Mouse (Mus musculus) gastrocnemius, adult 8-10 months (tissue): ENCODE data around the gene E130114P18Rik. TPM values are rescaled to one million over a fixed set of nuclear protein-coding genes. Genes with fewer than 3 reads are reported as not detected.

Experiments used
- DNase-seq, 2 experiments: peaks; one replicate each; pipeline ENCODE4 v3.0.0; 2022; ENCODE audit warnings: low spot score in 2 of 2
- total RNA-seq, 4 experiments: library from RNA; stranded (reverse); gene quantifications; 2 replicates each; pipeline ENCODE4 v1.2.4; 2022

E130114P18Rik gene
- total RNA-seq, 4 experiments from 2014 or later, result not detected

- no peak for DNase-seq
These were observed 685 bp downstream of the E130114P18Rik start for GRCm38 (mm10) chr4:97777081-97777705.

GRCm38 (mm10) chr4:97776388-97777080 is 1.3 kb downstream of the E130114P18Rik start:
- DNase-seq, result no peak

DNA sequence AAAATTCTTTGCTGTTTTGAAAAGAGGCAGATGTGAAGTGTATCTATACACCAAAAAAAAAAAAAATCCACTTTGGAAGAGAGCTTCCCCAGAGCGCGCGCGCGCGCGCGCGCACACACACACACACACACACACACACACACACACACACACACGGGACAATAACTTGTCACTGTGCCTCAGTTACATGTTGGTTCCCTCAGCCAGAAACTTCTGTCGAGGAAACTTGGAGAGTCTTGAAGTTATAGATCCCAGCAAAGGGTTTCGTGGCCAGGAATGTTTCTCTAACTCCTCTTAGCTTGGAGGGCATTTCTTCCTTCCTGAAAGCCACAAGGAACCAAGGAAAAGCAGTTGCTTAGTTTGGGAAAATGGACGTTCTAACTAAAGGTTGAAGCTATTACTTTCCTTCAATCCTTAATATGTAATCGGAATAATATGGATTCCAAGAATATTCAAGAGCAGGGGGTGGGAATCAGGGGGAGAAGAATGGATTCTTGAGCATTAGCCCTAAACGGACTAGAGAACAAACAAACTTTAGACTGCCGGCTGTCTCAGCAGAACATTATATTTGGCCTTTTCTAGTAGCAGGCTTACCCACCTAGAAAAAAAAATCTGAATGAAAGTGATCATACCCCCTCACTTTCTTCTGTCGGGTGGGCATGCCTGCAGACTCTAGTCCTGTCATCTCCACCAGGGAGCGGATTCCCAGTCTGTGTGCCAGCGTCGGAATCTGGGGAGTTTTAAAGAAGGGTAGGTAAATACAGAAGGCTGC is 2.2 kb downstream of the E130114P18Rik start:
- DNase-seq, result no peak

GRCm38 (mm10) chr4:97775059-97775458 is 2.8 kb downstream of the E130114P18Rik start:
- peak; percentile 69 to 77 for DNase-seq

DNA sequence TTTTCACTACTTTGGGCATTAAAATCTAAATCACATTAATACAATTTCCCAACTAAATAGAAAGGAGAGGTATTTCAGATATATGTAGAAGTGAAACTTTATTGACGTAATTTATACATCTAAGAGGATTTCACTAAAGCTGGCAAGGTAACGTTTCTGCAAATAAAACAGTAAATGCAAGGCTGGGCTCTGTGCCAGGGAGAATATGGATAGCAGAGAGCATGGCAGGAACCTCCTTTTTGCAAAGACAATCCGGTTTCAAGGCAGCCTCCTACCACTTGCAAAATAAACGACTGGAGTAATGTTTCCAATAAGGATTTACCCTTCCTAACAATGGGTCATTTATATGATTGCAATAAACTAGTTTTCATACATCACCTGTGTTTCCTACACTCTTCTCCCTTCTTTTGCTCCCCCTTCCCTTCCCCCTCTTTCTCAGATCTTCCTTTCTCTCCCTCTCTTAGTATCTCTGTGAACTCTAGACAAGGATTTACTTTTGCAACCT is 3.4 kb downstream of the E130114P18Rik start:
- DNase-seq, result no peak

DNA sequence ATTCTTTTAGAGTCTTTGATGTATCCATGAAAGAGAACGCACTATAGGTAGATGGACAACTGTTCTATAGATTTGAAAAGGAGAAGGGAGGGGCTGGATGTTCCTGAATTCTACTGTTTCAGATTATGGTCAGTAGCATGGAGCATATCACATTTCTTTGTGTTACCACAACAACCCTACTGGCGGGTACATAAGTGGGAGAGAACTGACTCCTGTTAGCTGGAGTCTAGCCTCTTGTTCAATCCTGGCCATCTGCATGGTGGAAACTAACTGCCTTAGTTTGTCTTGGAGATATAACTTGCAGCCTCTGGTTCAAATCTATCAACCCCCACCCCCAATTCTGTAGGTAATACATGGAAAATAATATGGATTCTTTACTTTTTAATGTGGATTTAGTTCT is 4.1 kb downstream of the E130114P18Rik start:
- no peak for DNase-seq

- DNase-seq, result peak; percentile 83 to 87
These were observed 4.7 kb downstream of the E130114P18Rik start for GRCm38 (mm10) chr4:97773110-97773593.

DNA sequence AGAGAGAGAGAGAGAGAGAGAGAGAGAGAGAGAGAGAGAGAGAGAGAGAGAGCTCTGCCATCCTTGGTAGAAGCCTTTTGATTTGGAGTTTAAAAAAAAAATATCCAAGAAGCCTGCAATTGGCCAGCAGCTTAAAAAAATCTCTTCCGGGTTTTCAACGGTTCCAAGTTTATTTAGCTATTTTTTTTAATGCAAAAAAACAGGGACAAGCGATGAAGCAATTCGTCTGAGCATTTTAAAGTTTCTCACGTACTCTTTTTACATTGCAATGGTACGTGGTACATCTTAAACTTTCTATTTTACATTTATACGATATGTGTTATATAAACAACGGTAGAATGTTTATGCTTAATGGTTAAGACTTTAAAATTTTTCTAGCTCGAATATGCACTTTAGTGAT is 5.2 kb downstream of the E130114P18Rik start, which contains the start of gene Nfia:
TSS of gene Nfia (plus strand) at position 94 of the 400 bp plus-strand sequence.
- no peak for DNase-seq

DNA sequence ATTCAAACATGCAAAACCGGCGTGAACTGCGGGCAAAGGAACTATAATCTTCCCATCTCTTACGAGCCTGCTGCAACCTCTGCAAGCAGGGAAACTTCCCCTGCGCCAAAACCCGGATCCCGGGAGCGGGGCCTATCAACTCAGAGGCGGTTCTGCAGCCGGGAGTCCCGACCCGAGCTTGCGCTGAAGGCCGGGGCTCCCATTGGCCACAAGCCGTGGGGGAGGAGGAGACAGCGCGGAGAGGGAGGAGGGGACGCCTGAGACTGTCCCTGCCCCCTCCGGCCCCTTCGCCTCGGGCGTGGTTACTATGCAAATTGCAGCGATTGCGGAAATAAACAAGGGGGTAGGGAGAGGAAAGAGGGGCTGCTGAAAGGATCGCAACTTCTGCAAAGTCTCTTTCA is 5.8 kb downstream of the E130114P18Rik start:
- DNase-seq, result peak; percentile 97 to 98

GRCm38 (mm10) chr4:97771426-97771825 is 6.5 kb downstream of the E130114P18Rik start:
- DNase-seq, result no peak

- no peak for DNase-seq
These were observed 8.0 kb downstream of the E130114P18Rik start for GRCm38 (mm10) chr4:97769861-97770260.

DNA sequence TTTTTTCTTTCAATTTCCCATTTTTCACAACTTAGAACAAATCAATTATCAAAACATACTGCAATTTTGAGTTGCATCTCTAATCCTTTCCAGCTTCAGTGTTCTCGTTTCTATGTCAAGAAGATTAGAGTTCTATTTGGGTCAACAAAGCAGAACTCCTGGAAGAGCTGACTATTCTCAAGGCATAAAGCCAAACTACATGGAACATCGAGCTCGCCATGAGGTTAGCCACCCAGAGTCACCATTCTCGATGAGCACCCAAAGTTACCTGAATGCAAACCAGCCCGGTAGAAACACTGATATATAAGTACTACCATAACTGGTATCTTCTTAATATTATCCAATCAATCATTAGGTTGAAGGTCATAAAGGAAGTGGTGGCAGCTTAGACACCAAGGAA is 10.4 kb downstream of the E130114P18Rik start:
- no peak for DNase-seq

DNA sequence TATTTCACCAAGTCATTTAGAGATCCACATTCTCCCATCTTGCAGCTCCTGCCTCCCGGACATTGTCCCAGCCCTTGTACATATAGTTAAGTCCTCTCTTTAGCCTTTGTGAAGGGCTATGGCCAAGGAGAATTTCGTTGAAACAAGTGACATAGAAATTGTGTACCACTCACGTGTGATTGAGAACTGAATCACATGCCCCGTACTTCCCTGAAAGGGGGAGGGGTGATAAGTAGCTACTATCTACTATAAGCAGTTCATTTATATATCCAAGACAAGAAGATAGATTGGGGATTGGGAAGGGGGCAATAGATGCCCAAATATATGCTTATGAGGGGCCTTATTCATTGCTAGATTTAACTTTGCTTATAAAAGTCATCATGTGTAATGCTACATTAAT is 10.9 kb downstream of the E130114P18Rik start:
- DNase-seq, result no peak

GRCm38 (mm10) chr4:97766100-97766499 is 11.8 kb downstream of the E130114P18Rik start:
- no peak for DNase-seq

DNA sequence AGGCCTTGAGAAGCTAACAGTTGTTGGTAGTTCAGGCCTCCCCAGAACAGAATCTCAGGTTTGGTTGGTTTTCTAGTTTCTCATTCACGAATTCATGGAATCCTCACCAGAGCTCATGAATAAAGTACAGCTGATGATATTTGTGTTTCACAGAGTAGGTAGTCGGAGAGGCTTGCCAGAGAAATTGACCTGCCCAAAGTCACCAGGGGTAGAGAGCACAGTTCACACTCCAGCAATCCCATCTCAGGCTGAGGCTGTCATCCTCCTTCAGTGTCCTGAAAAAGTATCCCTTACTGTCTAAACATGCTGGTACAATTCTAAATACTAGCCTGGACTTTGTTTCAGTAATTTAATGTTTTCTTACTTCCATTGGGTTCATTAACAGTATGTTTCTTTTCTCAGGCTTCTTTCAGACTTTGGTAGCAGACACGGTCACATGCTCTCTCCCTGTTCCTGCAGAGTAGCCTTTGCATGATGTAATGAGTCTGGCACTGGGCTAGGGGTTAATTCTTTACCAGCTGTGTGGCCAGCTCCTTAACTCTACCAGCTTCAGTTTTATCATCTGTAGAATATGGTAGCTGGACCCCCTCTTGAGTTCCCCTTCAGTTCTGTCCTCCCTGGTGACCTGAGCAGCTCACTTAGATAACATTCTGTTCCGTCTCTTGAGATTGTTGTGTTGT is 12.4 kb downstream of the E130114P18Rik start:
- DNase-seq, result no peak

DNA sequence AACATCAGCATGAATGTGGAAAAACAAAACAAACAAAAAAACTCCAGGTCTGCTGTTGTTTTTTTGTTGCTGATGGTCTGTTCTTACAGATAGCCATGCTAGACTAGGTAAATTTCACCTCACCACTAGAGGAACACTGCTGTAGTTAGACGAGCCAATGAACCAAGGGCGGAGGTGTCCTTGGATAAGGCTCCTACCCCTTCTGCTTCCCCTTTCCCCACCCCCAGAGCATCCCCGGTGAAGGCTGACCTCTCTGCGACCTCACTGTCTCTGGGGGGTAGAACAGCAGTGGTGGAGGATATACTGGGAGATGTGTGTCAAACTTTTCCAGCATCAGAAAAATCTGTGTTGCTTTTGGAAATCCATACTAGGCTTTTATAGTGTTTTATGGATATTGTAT is 13.3 kb downstream of the E130114P18Rik start:
- DNase-seq, result no peak

DNA sequence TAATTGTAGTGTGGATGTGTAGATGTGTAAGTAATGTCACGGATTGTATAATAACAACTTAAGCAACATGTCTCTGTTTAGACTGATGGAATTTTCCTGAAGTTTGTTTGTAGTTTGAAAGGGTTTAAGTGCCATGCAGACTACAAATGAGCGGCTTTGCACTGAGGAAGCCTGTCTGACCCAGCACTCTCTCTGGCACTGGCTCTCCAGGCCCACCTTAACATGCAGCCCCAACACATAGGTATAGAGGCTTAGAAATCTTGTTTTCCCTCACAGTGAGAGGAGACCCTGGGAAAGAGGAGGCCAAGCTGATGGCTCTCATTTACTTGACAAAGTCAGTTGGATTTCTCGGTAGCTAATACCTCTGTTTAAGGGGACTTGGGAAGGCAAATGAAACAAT is 19.2 kb downstream of the E130114P18Rik start:
- no peak for DNase-seq

DNA sequence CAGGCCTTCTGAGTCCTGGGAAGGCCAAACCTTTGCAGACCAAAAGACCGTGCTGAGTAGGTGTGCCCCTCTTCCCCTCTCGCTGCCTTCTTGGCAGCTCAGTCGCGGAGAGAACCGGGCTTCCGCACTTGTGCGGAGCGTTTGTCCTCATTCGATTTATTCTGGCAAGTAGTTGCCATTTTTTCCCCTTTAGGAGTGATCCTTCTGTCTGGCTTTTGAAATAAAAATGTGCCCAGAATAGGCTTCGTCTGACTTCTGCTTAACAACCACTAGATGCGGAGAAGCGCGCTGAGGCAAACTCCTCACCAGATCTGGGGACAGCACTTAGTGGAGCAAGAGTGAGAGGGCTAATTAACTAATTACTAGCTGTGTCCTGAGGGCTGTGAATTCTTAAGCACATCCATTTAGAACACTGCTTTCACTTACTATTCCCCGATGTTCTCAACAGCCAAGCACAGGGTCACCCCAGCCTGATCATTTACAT is 19.9 kb downstream of the E130114P18Rik start:
- peak in 1 of 2 experiments; percentile 19 for DNase-seq

DNA sequence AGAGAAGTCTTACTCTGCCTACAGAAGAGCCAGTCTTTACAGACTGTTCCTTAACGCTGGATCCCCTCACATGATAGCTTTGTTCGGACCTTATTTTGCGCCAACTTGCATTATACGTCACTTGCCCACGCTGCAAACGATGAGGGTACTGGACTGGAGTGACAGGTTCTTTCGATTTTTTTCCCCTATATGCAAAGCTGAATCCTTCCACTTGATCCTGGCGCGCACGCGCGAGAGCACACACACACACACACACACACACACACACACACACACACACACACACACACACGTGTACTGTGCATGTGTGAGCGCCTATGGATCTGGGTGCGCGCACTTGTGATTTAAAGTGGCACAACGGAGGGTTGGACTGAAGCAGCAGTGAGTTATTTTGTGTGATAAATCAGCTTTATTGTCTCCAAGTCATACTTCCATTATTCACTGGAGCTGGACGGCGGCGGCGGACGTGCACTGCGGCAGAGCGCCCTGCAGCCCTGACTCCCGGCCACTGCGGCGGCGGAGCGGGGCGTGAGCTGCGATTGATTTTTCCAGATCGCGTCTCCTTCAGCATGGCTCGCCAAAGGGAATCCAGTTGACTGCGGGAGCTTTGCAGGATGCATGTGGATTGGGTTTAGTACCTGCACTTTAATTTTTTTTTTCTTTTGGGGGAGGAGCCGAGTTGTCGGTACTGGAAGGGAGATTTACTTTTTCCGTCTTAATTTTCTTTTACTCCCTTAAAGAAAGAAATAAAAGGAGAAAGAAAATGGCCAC is 20.5 kb downstream of the E130114P18Rik start:
- peak; percentile 50 to 59 for DNase-seq

DNA sequence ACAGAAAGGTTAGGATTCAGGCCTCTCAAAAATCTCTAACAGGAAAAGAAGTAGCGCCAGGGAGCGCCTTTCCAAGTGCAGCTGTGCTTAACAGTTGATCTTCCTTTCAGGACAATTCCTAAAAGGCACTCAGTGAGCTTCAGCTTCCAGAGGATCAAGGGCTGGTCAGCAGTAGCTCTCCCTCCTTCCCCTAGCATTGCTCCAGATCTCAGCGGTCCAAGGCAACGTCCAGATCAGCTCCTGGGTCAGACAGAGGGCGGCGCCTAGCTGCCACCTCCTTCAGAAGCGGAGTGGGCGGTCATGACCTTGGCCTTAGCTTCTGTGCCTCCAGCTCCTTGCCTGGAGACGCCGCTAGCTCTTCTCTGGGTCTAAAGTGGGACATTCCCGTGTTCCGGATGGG is 23.6 kb downstream of the E130114P18Rik start:
- DNase-seq, result peak; percentile 57 to 64
